Mouse (Mus musculus) G1E-ER4 (cell line): ENCODE data around the gene Crb3. TPM values are rescaled to one million over a fixed set of nuclear protein-coding genes. Genes with fewer than 3 reads are reported as not detected.

Experiments
- GATA1 ChIP-seq: IDR thresholded peaks from one replicate; pipeline ENCODE4 v1.8.0; 2012; ENCODE audit warnings: low read length, inconsistent platforms
- polyA plus RNA-seq: library from polyadenylated mRNA; stranded (reverse); fragments of >175 nt; gene quantifications from 2 replicates; pipeline ENCODE4 v1.2.3, GENCODE M21; 2012

Gene Crb3
- polyA plus RNA-seq: 0.12 and 0.19 TPM in 2 replicates

GRCm38 (mm10) chr17:57058891-57059485 lies at the start of gene Crb3:
Gene Crb3, plus strand, starts transcription at chr17:57059105.
- no peak for TF ChIP-seq GATA1

DNA sequence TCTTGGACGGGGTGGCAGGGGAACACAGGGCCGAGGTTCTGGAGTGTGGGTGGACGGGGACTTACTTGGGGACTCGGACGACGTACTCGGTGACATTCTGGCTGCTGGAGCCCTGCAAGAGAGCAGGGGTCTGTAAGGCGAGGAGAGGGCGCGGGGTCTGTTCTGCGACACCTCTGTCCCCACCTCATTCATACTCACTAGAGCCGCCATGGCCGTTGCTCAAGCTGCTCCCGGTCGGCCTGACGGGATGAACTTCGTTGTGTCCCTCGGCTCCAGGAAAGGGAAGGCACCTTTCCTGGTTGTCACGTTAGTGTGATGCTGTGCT lies 48.0 kb upstream of the Crb3 start:
- TF ChIP-seq GATA1: no peak

- TF ChIP-seq GATA1: no peak
These were observed 47.4 kb upstream of the Crb3 start, which contains the start of the genes Gtf2f1 and Gm17949 for GRCm38 (mm10) chr17:57011236-57012141. Gene Gtf2f1, minus strand, starts transcription at chr17:57011288. Gene Gm17949, plus strand, starts transcription at chr17:57011469.

DNA sequence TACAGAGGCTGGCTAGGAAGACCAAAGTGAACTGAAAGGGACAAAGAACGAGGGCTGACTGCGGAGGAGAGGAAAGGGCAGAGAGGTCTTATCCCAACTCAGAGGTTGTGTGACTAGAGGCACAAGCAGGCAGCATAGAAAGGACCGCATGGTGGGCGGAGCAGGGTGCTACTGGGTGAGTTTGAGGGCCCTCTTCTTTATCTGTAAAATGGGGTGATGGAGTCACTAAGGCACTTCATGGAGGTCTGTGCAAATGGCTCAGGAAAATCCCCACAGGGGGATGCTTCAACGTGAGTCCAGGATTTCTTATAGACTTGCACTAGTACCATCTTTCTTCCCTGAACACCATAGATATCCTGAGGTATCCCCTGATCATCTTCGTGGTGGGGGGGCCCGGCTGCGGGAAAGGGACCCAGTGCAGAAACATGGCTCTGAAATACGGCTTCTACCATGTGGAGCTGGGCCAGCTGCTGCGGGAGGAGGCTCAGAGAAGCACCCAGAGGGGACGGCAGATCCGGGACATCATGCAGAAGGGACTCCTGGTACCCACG lies 46.6 kb upstream of the Crb3 start:
- TF ChIP-seq GATA1: no peak

DNA sequence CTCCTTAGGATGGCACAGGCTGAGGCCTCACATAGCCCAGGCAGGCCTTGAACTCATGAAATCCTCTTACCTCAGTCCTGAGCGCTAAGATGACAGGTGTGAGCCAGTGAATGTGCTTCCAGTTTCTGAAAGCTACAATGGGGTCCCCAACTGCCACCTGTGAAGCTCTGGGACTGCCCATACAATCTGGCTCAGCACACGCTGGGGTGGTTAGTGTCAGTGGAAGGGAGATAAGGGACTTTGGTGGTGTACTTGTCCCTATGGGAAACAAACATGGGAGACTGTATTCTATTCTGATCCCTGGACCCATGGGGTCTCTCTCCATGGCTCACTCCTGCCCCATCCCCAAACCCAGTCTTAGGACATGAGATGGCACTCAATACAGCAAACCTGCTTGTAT lies 39.2 kb upstream of the Crb3 start:
- TF ChIP-seq GATA1: no peak

DNA sequence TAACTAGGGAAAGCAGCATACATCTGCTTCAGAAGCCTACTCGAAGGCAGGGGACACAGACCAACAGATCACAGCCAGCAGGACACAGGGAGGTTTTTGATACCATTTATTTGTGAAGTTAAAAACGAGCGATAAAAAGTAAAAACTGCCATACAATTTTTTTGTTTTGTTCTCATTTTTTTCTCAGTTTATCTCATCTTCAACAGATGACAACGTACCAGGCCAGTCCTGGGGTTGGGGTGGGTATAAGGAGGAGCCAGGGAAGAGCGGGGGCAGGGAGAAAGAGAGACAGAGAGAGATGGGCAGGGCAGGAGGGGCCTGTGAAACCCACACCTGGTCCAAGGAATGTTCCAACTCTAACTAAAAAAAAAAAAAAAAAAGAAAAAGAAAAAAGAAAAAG lies 37.9 kb upstream of the Crb3 start:
- no peak for TF ChIP-seq GATA1

GRCm38 (mm10) chr17:57027471-57027870 lies 31.4 kb upstream of the Crb3 start:
- TF ChIP-seq GATA1: no peak

- no peak for TF ChIP-seq GATA1
These were observed 29.2 kb upstream of the Crb3 start for GRCm38 (mm10) chr17:57029691-57030090.

DNA sequence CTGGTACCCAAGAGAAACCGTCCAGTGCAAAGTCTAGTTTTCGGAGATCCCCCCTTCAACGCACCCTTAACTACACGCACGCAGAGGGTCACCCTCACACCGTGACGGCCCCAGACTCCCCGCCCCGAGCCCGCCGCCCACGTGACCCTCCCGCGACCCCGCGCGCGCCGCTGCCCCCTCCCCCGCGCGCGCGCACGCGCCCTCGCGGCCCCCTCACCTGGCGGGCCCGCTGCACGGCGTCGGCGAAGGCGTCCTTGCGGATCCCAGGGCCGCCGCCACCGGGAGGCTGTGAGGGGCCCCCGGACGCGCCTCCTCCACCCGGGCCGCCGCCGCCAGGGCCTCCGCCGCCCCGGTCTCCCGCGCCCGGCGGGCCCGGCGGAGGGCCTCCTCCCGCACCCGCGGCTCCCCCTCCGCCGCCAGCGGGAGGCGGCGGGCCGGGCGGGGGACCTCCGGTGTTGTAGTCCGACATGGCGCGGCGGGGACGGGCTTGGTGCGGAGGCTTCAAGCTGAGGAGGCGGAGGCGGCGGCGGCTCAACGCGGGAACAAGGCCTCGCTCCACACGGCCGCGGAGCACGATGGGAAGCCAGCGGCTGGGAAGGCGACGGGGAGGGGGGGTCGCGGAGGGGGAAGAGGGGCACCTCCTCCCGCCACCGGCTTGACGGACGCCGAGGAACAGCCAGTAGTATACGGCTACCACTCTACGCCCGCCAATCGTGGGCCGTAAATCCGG lies 27.8 kb upstream of the Crb3 start, which contains the start of gene Khsrp:
TSS of gene Khsrp (minus strand) at position 592 of the 730 bp plus-strand sequence.
- TF ChIP-seq GATA1: no peak

DNA sequence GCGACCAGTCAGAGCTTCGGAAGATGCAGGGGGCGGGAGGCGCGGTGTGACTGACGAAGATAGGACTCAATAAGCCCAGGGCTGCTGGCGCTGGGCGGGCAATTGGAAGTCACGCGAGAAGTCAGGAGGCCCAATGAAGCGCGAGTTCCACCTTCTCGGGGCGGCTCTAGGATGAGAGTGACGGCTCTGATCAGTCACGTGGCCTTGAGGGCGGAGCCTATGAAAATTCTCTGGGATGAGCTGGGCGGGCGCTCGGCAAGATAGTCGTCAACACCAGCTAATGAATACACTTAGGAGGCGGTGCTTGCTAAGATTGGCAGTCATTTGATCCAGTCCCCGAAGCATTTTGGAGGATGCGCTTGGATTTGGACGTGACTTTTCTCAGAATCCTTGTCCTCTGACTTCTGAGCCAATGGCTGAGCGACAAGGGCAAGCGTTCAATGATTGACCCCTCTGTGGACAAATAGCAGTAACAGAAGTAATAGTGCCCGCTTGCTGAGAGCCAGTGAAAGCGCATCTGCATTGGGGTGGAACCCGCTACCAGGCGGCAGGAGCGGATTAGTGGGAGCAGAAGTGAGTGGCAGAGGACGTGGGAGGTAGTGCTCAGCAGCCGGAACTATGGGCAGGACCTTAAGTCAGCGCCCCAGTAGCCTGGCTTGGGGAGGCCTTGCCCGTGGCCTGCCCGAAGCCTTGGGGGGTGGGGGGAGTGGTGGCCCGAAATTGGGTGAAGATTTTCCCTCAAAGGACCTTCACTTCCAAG lies 27.1 kb upstream of the Crb3 start:
- TF ChIP-seq GATA1: no peak

- no peak for TF ChIP-seq GATA1
These were observed 26.1 kb upstream of the Crb3 start for GRCm38 (mm10) chr17:57032854-57033253.

GRCm38 (mm10) chr17:57038978-57039377 lies 19.9 kb upstream of the Crb3 start:
- TF ChIP-seq GATA1: no peak

- TF ChIP-seq GATA1: no peak
These were observed 17.4 kb upstream of the Crb3 start, which contains the start of gene Slc25a41 for GRCm38 (mm10) chr17:57041554-57041953. Gene Slc25a41, minus strand, starts transcription at chr17:57041654.

DNA sequence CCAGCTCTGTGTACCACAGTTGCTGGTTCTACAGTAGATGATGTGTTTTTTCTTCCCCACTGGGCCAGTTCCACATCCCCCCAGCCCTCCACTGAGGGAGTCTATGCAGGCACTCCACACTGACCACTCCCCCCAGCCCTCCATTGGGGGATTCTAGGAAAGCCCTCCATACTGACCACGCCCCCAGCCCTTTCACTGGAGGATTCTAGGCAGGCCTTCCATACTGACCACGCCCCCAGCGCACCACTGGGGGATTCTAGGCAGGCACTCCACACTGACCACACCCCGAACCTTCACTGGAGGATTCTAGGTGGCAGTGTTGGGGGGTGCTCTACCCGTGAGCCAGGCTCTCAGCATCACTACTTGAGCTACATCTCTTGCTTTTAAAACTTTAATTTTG lies 11.5 kb upstream of the Crb3 start:
- no peak for TF ChIP-seq GATA1

GRCm38 (mm10) chr17:57048816-57049215 lies 10.1 kb upstream of the Crb3 start:
- no peak for TF ChIP-seq GATA1
